Mouse (Mus musculus) C2C12 (cell line): ENCODE measurements at regions not wholly inside any gene's neighbourhood (a gene's known extent, or its start where the extent isn't known, plus 50 kb on each side); places are given as distances from the start of the nearest gene placed in this dataset.

Experiments used
- H3K27me3 ChIP-seq: one replicate; pipeline ENCODE4 v1.6.1; 2011; ENCODE audit not compliant: control insufficient read depth, insufficient read depth, insufficient read length
- H3K36me3 ChIP-seq: one replicate; pipeline ENCODE4 v1.6.1; 2011; ENCODE audit not compliant: control insufficient read depth, insufficient read depth
- H3K4me3 ChIP-seq: one replicate; pipeline ENCODE4 v1.5.1; 2011; ENCODE audit warnings: mild to moderate bottlenecking, control low read depth; ENCODE audit not compliant: poor library complexity, insufficient read depth, severe bottlenecking
- H3K79me2 ChIP-seq: one replicate; pipeline ENCODE4 v1.6.1; 2011; ENCODE audit not compliant: control insufficient read depth, insufficient read depth
- H3K79me3 ChIP-seq: one replicate; pipeline ENCODE4 v1.6.1; 2011; ENCODE audit warnings: low read depth, control low read depth
- H3ac ChIP-seq: one replicate; pipeline ENCODE3; 2011; ENCODE audit warnings: low read depth; ENCODE audit not compliant: control insufficient read depth, insufficient read length
- CEBPB ChIP-seq: IDR thresholded peaks from one replicate; pipeline ENCODE4 v1.6.1; 2011; ENCODE audit warnings: low read depth, mild to moderate bottlenecking, control low read depth, moderate library complexity
- CTCF ChIP-seq: IDR thresholded peaks from one replicate; pipeline ENCODE4 v1.5.1; 2011; ENCODE audit not compliant: control insufficient read depth, insufficient read depth, insufficient read length
- FOSL1 ChIP-seq: IDR thresholded peaks from one replicate; pipeline ENCODE4 v1.8.0; 2011; ENCODE audit warnings: mild to moderate bottlenecking, low read length; ENCODE audit not compliant: poor library complexity, insufficient read depth, severe bottlenecking
- MAX ChIP-seq: IDR thresholded peaks from one replicate; pipeline ENCODE4 v1.6.1; 2011; ENCODE audit warnings: mild to moderate bottlenecking, control low read depth
- MYOD1 ChIP-seq: IDR thresholded peaks from one replicate; pipeline ENCODE4 v1.6.1; 2011; ENCODE audit warnings: low read depth; ENCODE audit not compliant: control insufficient read depth, insufficient read length
- MYOG ChIP-seq: IDR thresholded peaks from one replicate; pipeline ENCODE4 v1.6.1; 2011; ENCODE audit not compliant: control insufficient read depth, insufficient read length; ENCODE audit errors: extremely low read depth
- USF1 ChIP-seq: IDR thresholded peaks from one replicate; pipeline ENCODE4 v1.6.1; 2011; ENCODE audit warnings: low read depth, mild to moderate bottlenecking, control low read depth, moderate library complexity

DNA sequence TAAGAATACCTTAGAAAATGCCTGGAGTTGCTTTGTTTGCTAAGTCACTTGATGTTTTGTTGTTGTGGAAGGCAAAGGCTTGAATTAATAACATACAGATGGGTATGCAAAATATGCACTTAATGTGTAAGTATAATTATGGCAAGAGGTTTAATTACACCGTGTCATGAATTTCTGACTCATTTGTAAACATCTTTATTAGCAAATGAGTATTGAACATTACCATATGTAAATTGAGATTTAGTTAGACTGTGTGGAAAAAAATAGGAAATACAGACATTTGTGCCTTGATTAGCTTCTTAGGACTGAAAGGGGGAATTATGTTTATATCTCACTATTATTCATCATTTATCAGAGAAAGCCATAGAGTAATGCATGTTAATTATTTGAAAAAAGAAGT lies 544.0 kb upstream of the Jag1 start:
- Histone ChIP-seq H3K4me3 (no peak overlapping the region), H3K79me2 (no peaks in the 10 kb centered on the region), H3ac (no peak overlapping the region), H3K79me3 (no peaks in the 10 kb centered on the region), H3K27me3 (no peaks in the 10 kb centered on the region), H3K36me3 (no peaks in the 10 kb centered on the region)
- TF ChIP-seq USF1, result no peak
- TF ChIP-seq MYOG, result no peak
- no peak for TF ChIP-seq MAX
- no peak for TF ChIP-seq FOSL1
- TF ChIP-seq CEBPB, result no peak
- no peak for TF ChIP-seq MYOD1
- no peak for TF ChIP-seq CTCF

DNA sequence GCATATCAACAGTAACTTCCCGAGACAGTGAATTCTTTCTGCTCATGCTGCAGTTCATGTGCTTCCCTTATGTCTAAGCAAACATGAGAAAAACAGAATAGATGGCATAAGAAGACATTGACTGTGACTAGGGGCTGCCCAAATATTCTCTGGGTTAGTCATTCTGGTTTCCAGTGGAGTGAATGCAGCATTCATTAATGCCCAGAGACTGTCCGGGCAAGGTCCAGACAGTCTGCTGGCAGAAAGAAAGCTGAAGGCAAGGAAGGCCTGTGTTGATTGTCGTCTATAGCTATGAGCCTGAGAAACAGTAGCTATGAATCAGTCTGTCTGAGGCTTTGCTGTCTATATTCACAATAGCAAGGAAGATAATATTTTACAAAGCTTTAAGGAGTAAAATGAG lies 537.9 kb upstream of the Jag1 start:
- no peaks in the 10 kb centered on the region for H3K79me2 ChIP-seq
- no peak overlapping the region for H3K4me3 ChIP-seq
- TF ChIP-seq MAX (no peak), CTCF (no peak), CEBPB (no peak), FOSL1 (no peak), USF1 (no peak), MYOD1 (no peak), MYOG (no peak)
- H3K27me3 ChIP-seq, result no peaks in the 10 kb centered on the region
- no peaks in the 10 kb centered on the region for H3K79me3 ChIP-seq
- no peaks in the 10 kb centered on the region for H3K36me3 ChIP-seq
- H3ac ChIP-seq, result no peak overlapping the region

DNA sequence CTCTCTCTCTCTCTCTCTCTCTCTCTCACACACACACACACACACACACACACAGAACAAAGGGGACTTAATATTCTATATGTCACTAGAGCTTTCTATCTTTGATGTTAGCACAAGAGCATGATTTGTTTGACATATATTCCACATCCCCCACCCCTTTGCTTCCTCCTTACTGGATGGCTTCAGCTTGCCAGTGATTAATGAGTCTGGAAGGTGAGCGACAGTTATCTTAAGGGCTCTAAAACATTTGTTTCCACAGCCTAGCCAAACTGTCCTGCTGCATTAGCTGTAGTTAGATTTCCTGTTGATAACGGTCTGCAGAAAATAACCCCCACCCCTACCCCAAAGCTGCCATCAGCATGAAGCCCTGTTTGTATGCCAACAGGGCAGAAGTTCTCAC lies 527.7 kb upstream of the Jag1 start:
- Histone ChIP-seq H3K36me3 (no peaks in the 10 kb centered on the region), H3K79me3 (no peaks in the 10 kb centered on the region), H3K27me3 (no peaks in the 10 kb centered on the region), H3K79me2 (no peaks in the 10 kb centered on the region), H3ac (no peak overlapping the region), H3K4me3 (no peak overlapping the region)
- TF ChIP-seq MYOD1, result no peak
- no peak for TF ChIP-seq FOSL1
- no peak for TF ChIP-seq MYOG
- no peak for TF ChIP-seq USF1
- no peak for TF ChIP-seq CEBPB
- no peak for TF ChIP-seq MAX
- no peak for TF ChIP-seq CTCF

DNA sequence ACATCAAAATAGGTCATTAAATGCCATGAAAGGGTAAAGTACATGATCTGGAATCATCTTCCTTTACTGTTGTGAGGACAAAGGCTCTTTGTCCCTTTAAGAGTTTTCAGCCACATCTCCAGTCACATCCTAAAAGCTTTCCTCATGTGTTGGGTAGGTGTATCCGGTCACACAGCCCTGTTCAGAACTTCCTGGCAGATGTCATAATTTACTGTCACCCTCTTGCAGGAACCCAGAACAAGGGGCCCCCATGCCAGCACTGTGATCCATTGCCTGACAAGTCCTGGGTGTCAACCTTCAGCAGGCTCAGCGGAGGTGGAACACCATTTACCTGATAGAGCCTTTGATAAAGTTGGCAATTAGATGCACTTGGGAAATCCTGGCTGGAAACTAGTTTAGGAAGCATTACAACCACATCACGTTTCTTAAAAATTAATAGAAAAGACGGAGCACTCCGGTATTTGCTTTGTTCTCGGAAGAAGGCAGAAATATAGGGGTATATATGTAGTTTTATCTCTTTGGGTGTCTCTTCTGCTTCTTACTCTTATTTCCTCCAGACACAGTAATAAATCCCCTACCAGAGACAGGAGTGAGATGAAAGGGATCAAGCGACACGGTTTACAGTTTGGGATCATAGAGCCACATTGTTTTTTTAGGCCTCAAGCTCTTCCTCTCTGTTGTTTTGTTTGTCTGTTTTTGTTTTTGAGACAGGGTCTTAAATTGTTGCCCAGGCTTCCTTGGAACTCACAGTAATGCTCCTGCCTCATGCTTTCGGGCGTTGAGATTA lies 527.0 kb upstream of the Jag1 start:
- TF ChIP-seq MYOG, result no peak
- no peak for TF ChIP-seq USF1
- no peak for TF ChIP-seq MAX
- TF ChIP-seq CEBPB, result no peak
- Histone ChIP-seq H3K79me2 (no peaks in the 10 kb centered on the region), H3K36me3 (no peaks in the 10 kb centered on the region), H3ac (no peak overlapping the region), H3K79me3 (no peaks in the 10 kb centered on the region), H3K4me3 (no peak overlapping the region), H3K27me3 (no peaks in the 10 kb centered on the region)

DNA sequence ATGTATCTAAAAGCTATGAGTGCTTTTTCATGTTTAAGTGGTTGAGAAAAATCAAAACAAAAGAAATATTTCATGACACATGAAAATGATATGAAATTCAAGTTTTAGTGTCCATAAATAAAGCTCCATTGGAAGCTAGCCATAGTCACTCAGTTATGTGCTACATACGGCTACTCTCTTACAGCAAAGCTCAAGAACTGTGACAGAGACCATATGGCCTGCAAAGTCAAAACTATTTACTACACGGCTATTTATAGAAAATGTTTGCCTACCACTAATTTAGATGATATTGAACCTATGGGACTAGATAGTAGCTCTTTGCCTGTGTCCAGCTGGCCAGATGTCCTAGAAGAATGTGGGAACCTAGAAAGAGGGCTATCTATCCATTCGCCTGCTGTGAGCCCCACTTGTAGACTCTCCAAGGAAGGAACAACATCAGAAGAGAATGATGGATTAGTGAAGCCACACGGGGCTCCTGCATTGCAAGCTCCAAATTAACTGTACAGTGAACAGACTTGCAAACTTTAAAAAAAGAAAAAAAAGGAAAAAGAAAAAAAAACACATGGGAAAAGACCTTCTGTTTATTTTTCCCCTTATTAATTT lies 518.7 kb upstream of the Jag1 start:
- no peaks in the 10 kb centered on the region for H3K79me2 ChIP-seq
- no peaks in the 10 kb centered on the region for H3K27me3 ChIP-seq
- H3K36me3 ChIP-seq, result no peaks in the 10 kb centered on the region
- no peak overlapping the region for H3ac ChIP-seq
- no peaks in the 10 kb centered on the region for H3K79me3 ChIP-seq
- TF ChIP-seq MYOD1 (no peak), MAX (no peak), FOSL1 (no peak)
- H3K4me3 ChIP-seq, result no peak overlapping the region

DNA sequence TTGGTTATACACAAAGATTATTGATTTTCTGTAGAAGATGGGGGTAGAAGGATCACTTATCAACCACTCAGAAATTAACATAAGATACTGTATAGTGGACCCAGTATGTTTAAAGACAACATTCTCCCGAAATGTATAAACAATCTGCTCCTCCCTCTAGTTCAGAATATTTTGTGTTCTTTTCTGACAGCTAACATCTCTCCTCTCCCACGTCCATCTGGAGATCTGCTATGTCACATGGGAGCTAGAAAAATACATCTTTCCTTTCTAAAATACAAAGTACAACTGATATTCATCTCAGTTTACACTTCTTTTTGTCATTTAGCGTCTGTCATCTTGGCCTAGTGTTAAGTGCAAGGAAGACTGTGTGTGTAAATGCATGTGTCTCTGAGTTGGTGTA lies 500.2 kb upstream of the Jag1 start:
- no peak overlapping the region for H3K4me3 ChIP-seq
- H3ac ChIP-seq, result no peak overlapping the region
- TF ChIP-seq MAX, result no peak
- no peak for TF ChIP-seq CEBPB
- no peak for TF ChIP-seq USF1
- no peak for TF ChIP-seq CTCF
- TF ChIP-seq FOSL1, result no peak
- TF ChIP-seq MYOG, result no peak
- no peak for TF ChIP-seq MYOD1
- no peaks in the 10 kb centered on the region for H3K79me3 ChIP-seq
- no peaks in the 10 kb centered on the region for H3K36me3 ChIP-seq
- no peaks in the 10 kb centered on the region for H3K79me2 ChIP-seq
- H3K27me3 ChIP-seq, result no peaks in the 10 kb centered on the region

DNA sequence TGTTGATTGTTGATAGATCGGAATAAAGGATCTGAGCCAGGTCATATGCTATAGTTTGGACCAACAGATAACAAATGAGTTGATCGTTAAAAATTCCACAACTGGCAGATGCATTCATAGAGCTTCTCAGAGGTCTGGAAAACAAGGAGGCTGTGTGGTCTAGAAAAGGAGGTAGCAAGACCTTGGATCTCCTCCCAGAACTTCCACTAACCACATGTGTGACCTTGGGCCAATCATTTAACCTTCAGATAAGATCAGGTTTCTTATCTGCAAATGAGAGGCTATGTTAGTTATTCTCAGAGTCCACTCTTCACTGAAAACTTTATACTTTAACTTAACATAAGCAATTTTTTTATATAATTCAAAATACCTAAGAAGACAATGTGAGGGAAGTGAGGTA lies 497.3 kb upstream of the Jag1 start:
- Histone ChIP-seq H3K4me3 (no peak overlapping the region), H3K36me3 (no peaks in the 10 kb centered on the region), H3K27me3 (no peaks in the 10 kb centered on the region), H3K79me2 (no peaks in the 10 kb centered on the region), H3ac (no peak overlapping the region), H3K79me3 (no peaks in the 10 kb centered on the region)
- TF ChIP-seq USF1 (no peak), CTCF (no peak), CEBPB (no peak)
